Mouse (Mus musculus): ENCODE data around the gene Kcnq2. TPM values are rescaled to one million over a fixed set of nuclear protein-coding genes. Genes with fewer than 3 reads are reported as not detected.

Kcnq2 gene
- polyA plus RNA-seq, 1 experiment: 105 TPM

GRCm38 (mm10) chr2:181100087-181100486, 35.0 kb downstream of the Kcnq2 start:
- no peak for DNase-seq (ENCODE audit: low read depth)
- TF ChIP-seq POLR2A (IDR thresholded peaks at IDR 0.05; ENCODE audit: borderline replicate concordance, extremely low read depth, insufficient read depth, insufficient read length, poor library complexity, severe bottlenecking): no peak
- TF ChIP-seq CTCF (IDR thresholded peaks at IDR 0.05; ENCODE audit: borderline replicate concordance, extremely low read depth, insufficient read depth, insufficient read length): no peak

- no peak for TF ChIP-seq CTCF (IDR thresholded peaks at IDR 0.05; ENCODE audit: borderline replicate concordance, extremely low read depth, insufficient read depth, insufficient read length)
- TF ChIP-seq POLR2A (IDR thresholded peaks at IDR 0.05; ENCODE audit: borderline replicate concordance, extremely low read depth, insufficient read depth, insufficient read length, poor library complexity, severe bottlenecking): no peak
- DNase-seq (ENCODE audit: low read depth): no peak
Observed at GRCm38 (mm10) chr2:181090123-181090522, 45.0 kb downstream of the Kcnq2 start.

- no peak for DNase-seq (ENCODE audit: low read depth)
- TF ChIP-seq POLR2A (IDR thresholded peaks at IDR 0.05; ENCODE audit: borderline replicate concordance, extremely low read depth, insufficient read depth, insufficient read length, poor library complexity, severe bottlenecking) (no peak), CTCF (IDR thresholded peaks at IDR 0.05; ENCODE audit: borderline replicate concordance, extremely low read depth, insufficient read depth, insufficient read length) (peak; percentile 20; the same call in 1 of the 2 replicates)
Observed at GRCm38 (mm10) chr2:181084997-181085396, 50.1 kb downstream of the Kcnq2 start.

GRCm38 (mm10) chr2:181083945-181084344, 51.2 kb downstream of the Kcnq2 start:
- peak; percentile 8 for DNase-seq (ENCODE audit: low read depth)
- TF ChIP-seq CTCF (IDR thresholded peaks at IDR 0.05; ENCODE audit: borderline replicate concordance, extremely low read depth, insufficient read depth, insufficient read length) (no peak), POLR2A (IDR thresholded peaks at IDR 0.05; ENCODE audit: borderline replicate concordance, extremely low read depth, insufficient read depth, insufficient read length, poor library complexity, severe bottlenecking) (no peak)

- TF ChIP-seq CTCF (IDR thresholded peaks at IDR 0.05; ENCODE audit: borderline replicate concordance, extremely low read depth, insufficient read depth, insufficient read length) (no peak), POLR2A (IDR thresholded peaks at IDR 0.05; ENCODE audit: borderline replicate concordance, extremely low read depth, insufficient read depth, insufficient read length, poor library complexity, severe bottlenecking) (no peak)
- no peak for DNase-seq (ENCODE audit: low read depth)
Observed at GRCm38 (mm10) chr2:181080886-181081285, 54.2 kb downstream of the Kcnq2 start.

GRCm38 (mm10) chr2:181079518-181079917, 55.6 kb downstream of the Kcnq2 start:
- TF ChIP-seq CTCF (IDR thresholded peaks at IDR 0.05; ENCODE audit: borderline replicate concordance, extremely low read depth, insufficient read depth, insufficient read length) (no peak), POLR2A (IDR thresholded peaks at IDR 0.05; ENCODE audit: borderline replicate concordance, extremely low read depth, insufficient read depth, insufficient read length, poor library complexity, severe bottlenecking) (no peak)
- DNase-seq (ENCODE audit: low read depth): no peak

GRCm38 (mm10) chr2:181078908-181079307, 56.2 kb downstream of the Kcnq2 start:
- no peak for TF ChIP-seq POLR2A (IDR thresholded peaks at IDR 0.05; ENCODE audit: borderline replicate concordance, extremely low read depth, insufficient read depth, insufficient read length, poor library complexity, severe bottlenecking)
- TF ChIP-seq CTCF (IDR thresholded peaks at IDR 0.05; ENCODE audit: borderline replicate concordance, extremely low read depth, insufficient read depth, insufficient read length): no peak
- DNase-seq (ENCODE audit: low read depth): no peak

GRCm38 (mm10) chr2:181075501-181075900, 59.6 kb downstream of the Kcnq2 start:
- TF ChIP-seq POLR2A (IDR thresholded peaks at IDR 0.05; ENCODE audit: borderline replicate concordance, extremely low read depth, insufficient read depth, insufficient read length, poor library complexity, severe bottlenecking) (no peak), CTCF (IDR thresholded peaks at IDR 0.05; ENCODE audit: borderline replicate concordance, extremely low read depth, insufficient read depth, insufficient read length) (no peak)
- DNase-seq (ENCODE audit: low read depth): no peak

- TF ChIP-seq CTCF (IDR thresholded peaks at IDR 0.05; ENCODE audit: borderline replicate concordance, extremely low read depth, insufficient read depth, insufficient read length) (no peak), POLR2A (IDR thresholded peaks at IDR 0.05; ENCODE audit: borderline replicate concordance, extremely low read depth, insufficient read depth, insufficient read length, poor library complexity, severe bottlenecking) (no peak)
- no peak for DNase-seq (ENCODE audit: low read depth)
Observed at GRCm38 (mm10) chr2:181072403-181072714, 62.7 kb downstream of the Kcnq2 start.

GRCm38 (mm10) chr2:181071706-181072402, 63.2 kb downstream of the Kcnq2 start:
- DNase-seq (ENCODE audit: low read depth): peak; percentile 88
- TF ChIP-seq CTCF (IDR thresholded peaks at IDR 0.05; ENCODE audit: borderline replicate concordance, extremely low read depth, insufficient read depth, insufficient read length) (peak; percentile 91), POLR2A (IDR thresholded peaks at IDR 0.05; ENCODE audit: borderline replicate concordance, extremely low read depth, insufficient read depth, insufficient read length, poor library complexity, severe bottlenecking) (no peak)

- no peak for DNase-seq (ENCODE audit: low read depth)
- TF ChIP-seq POLR2A (IDR thresholded peaks at IDR 0.05; ENCODE audit: borderline replicate concordance, extremely low read depth, insufficient read depth, insufficient read length, poor library complexity, severe bottlenecking) (no peak), CTCF (IDR thresholded peaks at IDR 0.05; ENCODE audit: borderline replicate concordance, extremely low read depth, insufficient read depth, insufficient read length) (no peak)
Observed at GRCm38 (mm10) chr2:181070136-181070535, 65.0 kb downstream of the Kcnq2 start.

- TF ChIP-seq CTCF (IDR thresholded peaks at IDR 0.05; ENCODE audit: borderline replicate concordance, extremely low read depth, insufficient read depth, insufficient read length) (no peak), POLR2A (IDR thresholded peaks at IDR 0.05; ENCODE audit: borderline replicate concordance, extremely low read depth, insufficient read depth, insufficient read length, poor library complexity, severe bottlenecking) (no peak)
- no peak for DNase-seq (ENCODE audit: low read depth)
Observed at GRCm38 (mm10) chr2:181068499-181068898, 66.6 kb downstream of the Kcnq2 start.

All from brain, embryonic 14.5 days (tissue).